Mouse (Mus musculus) testis, adult 2 months (tissue): ENCODE measurements around the gene Fbxw10. TPM values are rescaled to one million over a fixed set of nuclear protein-coding genes. Genes with fewer than 3 reads are reported as not detected.

ENCODE experiments used
- H3K27ac ChIP-seq: fragments of 200-500 bp; 2 replicates; pipeline ENCODE4 v1.5.1; 2012; ENCODE audit warnings: low read depth, low read length; ENCODE audit not compliant: control insufficient read depth, insufficient read depth
- H3K27me3 ChIP-seq: fragments of 200-500 bp; 2 replicates; pipeline ENCODE4 v1.6.1; 2012; ENCODE audit warnings: mild to moderate bottlenecking, low read length, moderate library complexity; ENCODE audit not compliant: control insufficient read depth, insufficient read depth
- H3K36me3 ChIP-seq: fragments of 200-500 bp; 2 replicates; pipeline ENCODE4 v1.6.1; 2012; ENCODE audit warnings: mild to moderate bottlenecking, low read length; ENCODE audit not compliant: control insufficient read depth, insufficient read depth
- H3K4me1 ChIP-seq: fragments of 200-500 bp; 2 replicates; pipeline ENCODE4 v1.6.1; 2012; ENCODE audit warnings: low read length; ENCODE audit not compliant: control insufficient read depth, insufficient read depth
- H3K4me3 ChIP-seq: fragments of 200-500 bp; 2 replicates; pipeline ENCODE4 v1.5.1; 2012; ENCODE audit warnings: low read depth, mild to moderate bottlenecking, low read length, moderate library complexity, mixed read lengths; ENCODE audit not compliant: control insufficient read depth
- CTCF ChIP-seq: fragments of 200-500 bp; IDR thresholded peaks from 2 replicates; pipeline ENCODE4 v1.5.1; 2012; ENCODE audit warnings: low read depth, mild to moderate bottlenecking, inconsistent platforms, low read length, moderate library complexity; ENCODE audit not compliant: control insufficient read depth, insufficient read depth, insufficient replicate concordance
- POLR2A ChIP-seq: fragments of 200-500 bp; IDR thresholded peaks from 2 replicates; pipeline ENCODE4 v1.6.1; 2012; ENCODE audit warnings: low read depth, mild to moderate bottlenecking, inconsistent platforms, low read length, moderate library complexity; ENCODE audit not compliant: control insufficient read depth
- polyA plus RNA-seq: library from polyadenylated mRNA; depleted of rRNA; stranded (reverse); fragments of >200 nt; gene quantifications from 2 replicates; pipeline ENCODE4 v1.2.3, GENCODE M21; 2012

Gene Fbxw10
- polyA plus RNA-seq, 1 experiment, result 90.8 TPM

DNA sequence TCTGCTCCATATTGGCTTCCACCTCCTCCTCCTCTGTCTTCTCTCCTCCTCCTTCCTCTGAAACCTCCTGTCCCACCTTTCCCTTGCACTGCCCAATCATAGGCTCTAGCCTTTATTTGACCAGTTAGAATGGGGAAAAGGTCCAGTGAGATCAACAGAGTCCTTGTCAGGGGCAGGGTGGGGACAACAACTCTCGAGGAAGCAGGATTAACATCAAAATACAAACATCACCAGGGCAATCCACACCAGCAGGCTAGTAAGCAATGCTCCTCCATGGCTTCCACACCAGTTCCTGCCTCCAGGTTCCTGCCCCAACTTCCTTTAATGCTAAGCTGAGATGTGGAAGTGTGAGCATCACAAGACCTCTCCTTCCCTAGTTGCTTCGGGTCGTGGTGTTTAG, 1.1 kb upstream of the Fbxw10 start:
- TF ChIP-seq CTCF (no peak), POLR2A (no peak)
- H3K36me3 ChIP-seq, result no peaks in the 10 kb centered on the region; the same call in 1 of the 2 replicates
- no peak overlapping the region for H3K4me3 ChIP-seq
- H3K27ac ChIP-seq, result no peak overlapping the region
- H3K4me1 ChIP-seq, result peaks cover 3% of the 10 kb centered on the region; the same call in 1 of the 2 replicates
- H3K27me3 ChIP-seq, result no peaks in the 10 kb centered on the region

DNA sequence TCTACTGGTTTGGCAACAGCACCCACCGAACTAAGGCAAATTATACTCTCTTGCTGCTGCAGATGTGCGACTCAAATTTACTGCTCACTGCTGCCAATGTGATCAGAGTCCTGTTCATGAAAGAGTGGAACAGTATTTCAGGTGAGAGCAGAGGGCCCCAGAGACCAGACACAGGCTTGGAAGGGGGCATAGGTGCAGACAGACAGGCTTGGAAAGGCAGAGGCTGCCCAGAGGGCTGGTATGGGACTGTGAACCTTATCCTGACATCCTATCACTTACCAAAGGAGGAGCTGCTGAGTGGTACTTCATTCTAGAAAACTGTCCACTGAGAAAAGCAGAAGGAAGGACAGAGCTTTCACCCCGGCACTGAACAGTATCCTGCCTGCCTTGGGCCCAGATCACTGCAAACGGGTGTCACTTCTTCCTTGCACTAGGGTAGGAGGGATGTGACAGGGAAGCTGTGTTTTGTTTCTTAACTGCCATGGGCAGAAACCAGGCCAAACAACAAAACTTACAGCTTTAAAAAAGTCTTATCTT, 854 bp downstream of the Fbxw10 start:
- TF ChIP-seq CTCF (no peak), POLR2A (no peak)
- no peak overlapping the region for H3K27ac ChIP-seq
- peaks cover 3% of the 10 kb centered on the region; the same call in 1 of the 2 replicates for H3K4me1 ChIP-seq
- H3K27me3 ChIP-seq, result no peaks in the 10 kb centered on the region
- H3K36me3 ChIP-seq, result no peaks in the 10 kb centered on the region; the same call in 1 of the 2 replicates
- H3K4me3 ChIP-seq, result peak overlapping the region; percentile 84

DNA sequence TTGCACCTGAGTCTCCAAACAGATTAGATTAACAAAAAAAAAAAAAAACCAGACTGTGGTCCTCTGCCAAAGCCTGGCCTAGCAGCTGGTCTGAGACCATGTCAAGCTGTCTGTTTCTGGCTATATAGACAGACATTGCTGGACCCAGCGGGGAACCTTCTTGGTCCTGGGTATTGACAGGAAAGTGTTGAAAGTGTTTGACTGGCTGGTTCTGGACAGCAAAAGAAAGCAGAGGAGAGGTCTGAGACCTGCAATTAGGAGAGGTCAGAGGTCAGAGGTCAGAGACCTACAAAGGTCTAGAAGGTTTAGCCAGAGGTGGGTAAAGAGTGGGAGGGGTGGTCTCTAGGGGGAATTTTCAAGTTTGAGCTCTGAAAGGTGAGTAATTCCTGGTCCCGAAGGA, 1.4 kb downstream of the Fbxw10 start:
- peak overlapping the region; percentile 70 for H3K4me3 ChIP-seq
- TF ChIP-seq POLR2A (no peak), CTCF (no peak)
- no peak overlapping the region for H3K27ac ChIP-seq
- peaks cover 3% of the 10 kb centered on the region; the same call in 1 of the 2 replicates for H3K4me1 ChIP-seq
- H3K27me3 ChIP-seq, result no peaks in the 10 kb centered on the region
- H3K36me3 ChIP-seq, result no peaks in the 10 kb centered on the region; the same call in 1 of the 2 replicates

- Histone ChIP-seq H3K27ac (no peak overlapping the region), H3K36me3 (no peaks in the 10 kb centered on the region; the same call in 1 of the 2 replicates), H3K4me1 (peaks cover 3% of the 10 kb centered on the region; the same call in 1 of the 2 replicates), H3K4me3 (no peak overlapping the region), H3K27me3 (no peaks in the 10 kb centered on the region)
- TF ChIP-seq CTCF, result no peak
- TF ChIP-seq POLR2A, result no peak
These were observed 4.3 kb downstream of the Fbxw10 start for GRCm38 (mm10) chr11:62851199-62851598.

- H3K27ac ChIP-seq, result no peak overlapping the region
- no peaks in the 10 kb centered on the region for H3K4me1 ChIP-seq
These were observed 6.5 kb downstream of the Fbxw10 start for GRCm38 (mm10) chr11:62853334-62853733.

GRCm38 (mm10) chr11:62865562-62865961, 18.7 kb downstream of the Fbxw10 start:
- no peaks in the 10 kb centered on the region for H3K36me3 ChIP-seq
- H3K4me3 ChIP-seq, result no peak overlapping the region
- H3K27me3 ChIP-seq, result no peaks in the 10 kb centered on the region
- no peaks in the 10 kb centered on the region for H3K4me1 ChIP-seq
- TF ChIP-seq CTCF, result no peak
- no peak for TF ChIP-seq POLR2A
- H3K27ac ChIP-seq, result no peak overlapping the region

More at GRCm38 (mm10) chr11:62853334-62853733, 6.5 kb downstream of the Fbxw10 start:
- H3K27me3 ChIP-seq, result no peaks in the 10 kb centered on the region
- no peaks in the 10 kb centered on the region for H3K36me3 ChIP-seq
- TF ChIP-seq POLR2A (no peak), CTCF (no peak)
- no peak overlapping the region for H3K4me3 ChIP-seq

DNA sequence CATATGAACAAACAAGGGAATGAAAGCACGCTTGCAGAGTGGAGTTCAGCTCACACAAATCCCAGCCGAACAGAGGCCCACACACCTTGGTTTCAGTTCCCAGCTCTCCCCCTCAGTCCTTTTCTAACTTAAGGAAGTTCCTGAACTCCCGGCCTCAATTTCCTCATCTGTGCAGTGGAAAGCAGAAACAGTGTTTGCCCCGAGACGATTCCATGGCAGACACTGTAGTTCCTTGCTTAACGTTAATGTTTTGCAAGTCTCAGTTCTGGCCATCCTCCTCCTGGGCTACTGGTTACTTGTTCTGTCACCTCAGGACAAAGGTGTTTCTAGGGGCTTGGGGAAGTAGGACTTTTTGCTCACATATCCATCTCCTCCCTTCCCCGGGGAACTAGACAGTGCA, 19.8 kb downstream of the Fbxw10 start:
- TF ChIP-seq CTCF (no peak), POLR2A (no peak)
- no peak overlapping the region for H3K27ac ChIP-seq
- H3K27me3 ChIP-seq, result no peaks in the 10 kb centered on the region
- no peak overlapping the region for H3K4me3 ChIP-seq
- no peaks in the 10 kb centered on the region for H3K4me1 ChIP-seq
- no peaks in the 10 kb centered on the region for H3K36me3 ChIP-seq
